Mouse (Mus musculus) G1E (cell line): Measurements from ENCODE around the gene Rabep1.

Experiments used
- CTCF ChIP-seq: IDR thresholded peaks from 2 replicates; pipeline ENCODE4 v1.5.1; 2012; ENCODE audit warnings: low read depth, low read length, inconsistent platforms, mixed read lengths
- GATA1 ChIP-seq: IDR thresholded peaks from 2 replicates; pipeline ENCODE4 v1.6.1; 2012; ENCODE audit warnings: borderline replicate concordance, low read length, inconsistent platforms, mixed read lengths
- POLR2AphosphoS5 ChIP-seq: IDR thresholded peaks from 2 replicates; pipeline ENCODE4 v1.6.1; 2012; ENCODE audit warnings: low read depth, low read length, inconsistent platforms; ENCODE audit not compliant: insufficient replicate concordance

DNA sequence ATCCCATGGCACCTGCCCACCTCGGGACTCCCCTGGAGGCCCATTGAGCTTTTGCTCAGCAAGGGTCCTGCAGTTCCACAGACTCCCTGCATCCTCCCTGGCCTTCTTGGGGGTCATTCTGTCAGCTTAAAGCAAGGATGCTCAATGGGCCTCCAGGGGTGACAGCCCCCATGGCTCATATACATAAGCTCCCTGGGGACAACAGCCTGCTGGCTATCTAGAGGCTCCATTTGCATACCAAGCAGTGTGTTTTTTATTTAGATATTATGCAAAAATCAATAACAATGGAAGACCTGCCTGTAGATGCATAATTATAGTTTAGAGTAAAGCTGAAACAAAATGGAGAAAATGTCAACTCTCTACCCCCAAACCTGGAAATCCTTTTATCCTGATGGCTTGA lies 35.6 kb upstream of the Rabep1 start:
- TF ChIP-seq CTCF, result no peak
- no peak for TF ChIP-seq GATA1
- no peak for TF ChIP-seq POLR2AphosphoS5
